Mouse (Mus musculus): ENCODE results near the gene Olfr381. TPM values are rescaled to one million over a fixed set of nuclear protein-coding genes. Genes with fewer than 3 reads are reported as not detected.
"Not testable (repeated sequence)": the region's sequence is repeated elsewhere in the genome, so short reads cannot be mapped to it uniquely, and the experiment has no call there.

Olfr381 gene
- polyA plus RNA-seq (2012; rRNA removed), result not detected in 2 replicates
- polyA plus RNA-seq (2014; fragmentation: Nextera tagmentation; extraction: Ambion mirVana), result not detected in 2 replicates

- TF ChIP-seq CTCF (IDR thresholded peaks at IDR 0.05; ENCODE audit: low read depth) (no peak), EP300 (IDR thresholded peaks at IDR 0.05; ENCODE audit: low read depth) (no peak)
- no peak for ATAC-seq (ENCODE audit: insufficient read depth)
These were observed at the start of gene Olfr381 for GRCm38 (mm10) chr11:73491503-73491902. Gene Olfr381 (minus strand): TSS chr11:73491603.

GRCm38 (mm10) chr11:73528971-73529370 lies 37.6 kb upstream of the Olfr381 start:
- not testable (repeated sequence) for H3K36me3 ChIP-seq (replicated peaks; ENCODE audit: control insufficient read depth, insufficient read depth, low read depth); DNase-seq (ENCODE audit: low read depth in 3 of 3, low spot score in 3 of 3); H3K27me3 ChIP-seq (ENCODE audit: control insufficient read depth, insufficient read depth, low read length); ATAC-seq (ENCODE audit: insufficient read depth); H3K27ac ChIP-seq; H3K9ac ChIP-seq (replicated peaks); H3K4me2 ChIP-seq (ENCODE audit: low read depth); H3K9me3 ChIP-seq (ENCODE audit: control insufficient read depth, low read length); H3K4me3 ChIP-seq (ENCODE audit: insufficient read depth in 1 of 2, low read depth in 2 of 2, low read length in 2 of 2); H3K4me1 ChIP-seq (replicated peaks; ENCODE audit: control insufficient read depth in 2 of 2, insufficient read depth in 2 of 2, low read length in 1 of 2)
- WGBS (ENCODE audit: insufficient replicate concordance), result 57% methylated on average over 1 of the region's 1 CpGs

More at GRCm38 (mm10) chr11:73491503-73491902, at the start of gene Olfr381:
- Histone ChIP-seq H3K4me2 (ENCODE audit: low read depth) (no peak within 1 kb of the TSS), H3K27me3 (ENCODE audit: control insufficient read depth, insufficient read depth, low read length) (no peaks in the 10 kb centered on the region), H3K4me3 (ENCODE audit: insufficient read depth in 1 of 2, low read depth in 2 of 2, low read length in 2 of 2) (no peak within 1 kb of the TSS), H3K4me1 (replicated peaks; ENCODE audit: control insufficient read depth in 2 of 2, insufficient read depth in 2 of 2, low read length in 1 of 2) (no peaks in the 10 kb centered on the region), H3K36me3 (replicated peaks; ENCODE audit: control insufficient read depth, insufficient read depth, low read depth) (no peaks in the 10 kb centered on the region), H3K27ac (no peak within 1 kb of the TSS), H3K9me3 (ENCODE audit: control insufficient read depth, low read length) (no peaks in the 10 kb centered on the region), H3K9ac (replicated peaks) (no peak within 1 kb of the TSS)
- no peak for DNase-seq (ENCODE audit: low read depth in 3 of 3, low spot score in 3 of 3)

- H3K4me1 ChIP-seq (replicated peaks; ENCODE audit: control insufficient read depth in 2 of 2, insufficient read depth in 2 of 2, low read length in 1 of 2), result no peaks in the 10 kb centered on the region
- no peaks in the 10 kb centered on the region for H3K27me3 ChIP-seq (ENCODE audit: control insufficient read depth, insufficient read depth, low read length)
- ATAC-seq (ENCODE audit: insufficient read depth) (no peak), DNase-seq (ENCODE audit: low read depth in 3 of 3, low spot score in 3 of 3) (no peak)
- no peaks in the 10 kb centered on the region for H3K36me3 ChIP-seq (replicated peaks; ENCODE audit: control insufficient read depth, insufficient read depth, low read depth)
- no peak within 1 kb of the TSS for H3K27ac ChIP-seq
- no peaks in the 10 kb centered on the region for H3K9me3 ChIP-seq (ENCODE audit: control insufficient read depth, low read length)
- no peak within 1 kb of the TSS for H3K4me3 ChIP-seq (ENCODE audit: insufficient read depth in 1 of 2, low read depth in 2 of 2, low read length in 2 of 2)
- TF ChIP-seq CTCF (IDR thresholded peaks at IDR 0.05; ENCODE audit: low read depth) (no peak), EP300 (IDR thresholded peaks at IDR 0.05; ENCODE audit: low read depth) (no peak)
- H3K4me2 ChIP-seq (ENCODE audit: low read depth), result no peak within 1 kb of the TSS
- no peak within 1 kb of the TSS for H3K9ac ChIP-seq (replicated peaks)
These were observed 25.7 kb upstream of the Olfr381 start, which contains the start of gene Olfr382 for GRCm38 (mm10) chr11:73517097-73517496. Gene Olfr382 (minus strand): TSS chr11:73517197.

GRCm38 (mm10) chr11:73457408-73457807 lies 34.0 kb downstream of the Olfr381 start, which contains the start of gene Olfr380:
Gene Olfr380 (minus strand): TSS chr11:73457508.
- no peak within 1 kb of the TSS for H3K9ac ChIP-seq (replicated peaks)
- DNase-seq (ENCODE audit: low read depth in 3 of 3, low spot score in 3 of 3) (no peak), ATAC-seq (ENCODE audit: insufficient read depth) (no peak)
- no peak within 1 kb of the TSS for H3K4me3 ChIP-seq (ENCODE audit: insufficient read depth in 1 of 2, low read depth in 2 of 2, low read length in 2 of 2)
- H3K27me3 ChIP-seq (ENCODE audit: control insufficient read depth, insufficient read depth, low read length), result no peaks in the 10 kb centered on the region
- H3K4me2 ChIP-seq (ENCODE audit: low read depth), result no peak within 1 kb of the TSS
- 81% methylated on average over 1 of the region's 1 CpGs for WGBS (ENCODE audit: insufficient replicate concordance)
- H3K4me1 ChIP-seq (replicated peaks; ENCODE audit: control insufficient read depth in 2 of 2, insufficient read depth in 2 of 2, low read length in 1 of 2), result no peaks in the 10 kb centered on the region
- no peak for TF ChIP-seq EP300 (IDR thresholded peaks at IDR 0.05; ENCODE audit: low read depth)
- no peak for TF ChIP-seq CTCF (IDR thresholded peaks at IDR 0.05; ENCODE audit: low read depth)
- H3K27ac ChIP-seq, result no peak within 1 kb of the TSS
- H3K36me3 ChIP-seq (replicated peaks; ENCODE audit: control insufficient read depth, insufficient read depth, low read depth), result no peaks in the 10 kb centered on the region
- H3K9me3 ChIP-seq (ENCODE audit: control insufficient read depth, low read length), result no peaks in the 10 kb centered on the region

Other genes with a start within 250 kb of the Olfr381 start
- gene Trpv3, start 224.2 kb downstream of the Olfr381 start, polyA plus RNA-seq (2012; rRNA removed), result 0.01 TPM in 2 replicates
- gene Trpv3, start 224.2 kb downstream of the Olfr381 start, polyA plus RNA-seq (2014; fragmentation: Nextera tagmentation; extraction: Ambion mirVana), result 0.03 TPM in 1 of 2 replicates, not detected in the other
- gene Aspa, start 162.0 kb downstream of the Olfr381 start, polyA plus RNA-seq (2012; rRNA removed), result 1.6 and 2.2 TPM in 2 replicates
- gene Aspa, start 162.0 kb downstream of the Olfr381 start, polyA plus RNA-seq (2014; fragmentation: Nextera tagmentation; extraction: Ambion mirVana), result 2.5 and 3.2 TPM in 2 replicates
- 0.12 TPM in 2 replicates for gene Gm49340, start 161.9 kb downstream of the Olfr381 start, polyA plus RNA-seq (2012; rRNA removed)
- not detected in 2 replicates for gene Gm49340, start 161.9 kb downstream of the Olfr381 start, polyA plus RNA-seq (2014; fragmentation: Nextera tagmentation; extraction: Ambion mirVana)
- gene Spata22, start 161.9 kb downstream of the Olfr381 start, polyA plus RNA-seq (2012; rRNA removed), result 1.3 and 2.0 TPM in 2 replicates
- gene Spata22, start 161.9 kb downstream of the Olfr381 start, polyA plus RNA-seq (2014; fragmentation: Nextera tagmentation; extraction: Ambion mirVana), result 0.64 and 1.0 TPM in 2 replicates
- gene Olfr20, start 140.8 kb downstream of the Olfr381 start, polyA plus RNA-seq (2012; rRNA removed), result 0.31 and 0.47 TPM in 2 replicates
- 0.05 TPM in 1 of 2 replicates, not detected in the other for gene Olfr20, start 140.8 kb downstream of the Olfr381 start, polyA plus RNA-seq (2014; fragmentation: Nextera tagmentation; extraction: Ambion mirVana)
- not detected in 2 replicates for gene Olfr376, start 120.4 kb downstream of the Olfr381 start, polyA plus RNA-seq (2012; rRNA removed)
- not detected in 2 replicates for gene Olfr376, start 120.4 kb downstream of the Olfr381 start, polyA plus RNA-seq (2014; fragmentation: Nextera tagmentation; extraction: Ambion mirVana)
- gene Olfr1, start 92.0 kb downstream of the Olfr381 start, polyA plus RNA-seq (2012; rRNA removed), result not detected in 2 replicates
- not detected in 2 replicates for gene Olfr1, start 92.0 kb downstream of the Olfr381 start, polyA plus RNA-seq (2014; fragmentation: Nextera tagmentation; extraction: Ambion mirVana)
- not detected in 2 replicates for gene Olfr378, start 63.1 kb downstream of the Olfr381 start, polyA plus RNA-seq (2012; rRNA removed)
- not detected in 2 replicates for gene Olfr378, start 63.1 kb downstream of the Olfr381 start, polyA plus RNA-seq (2014; fragmentation: Nextera tagmentation; extraction: Ambion mirVana)
- gene Olfr380, start 34.1 kb downstream of the Olfr381 start, polyA plus RNA-seq (2012; rRNA removed), result not detected in 2 replicates
- gene Olfr380, start 34.1 kb downstream of the Olfr381 start, polyA plus RNA-seq (2014; fragmentation: Nextera tagmentation; extraction: Ambion mirVana), result not detected in 2 replicates
- gene Olfr382, start 25.6 kb upstream of the Olfr381 start, polyA plus RNA-seq (2012; rRNA removed), result not detected in 2 replicates
- gene Olfr382, start 25.6 kb upstream of the Olfr381 start, polyA plus RNA-seq (2014; fragmentation: Nextera tagmentation; extraction: Ambion mirVana), result not detected in 2 replicates
- gene Olfr385, start 101.4 kb upstream of the Olfr381 start, polyA plus RNA-seq (2012; rRNA removed), result not detected in 2 replicates
- gene Olfr385, start 101.4 kb upstream of the Olfr381 start, polyA plus RNA-seq (2014; fragmentation: Nextera tagmentation; extraction: Ambion mirVana), result not detected in 2 replicates
- not detected in 2 replicates for gene Olfr384, start 107.0 kb upstream of the Olfr381 start, polyA plus RNA-seq (2012; rRNA removed)
- gene Olfr384, start 107.0 kb upstream of the Olfr381 start, polyA plus RNA-seq (2014; fragmentation: Nextera tagmentation; extraction: Ambion mirVana), result not detected in 2 replicates
- not detected in 2 replicates for gene Zfp735, start 197.2 kb upstream of the Olfr381 start, polyA plus RNA-seq (2012; rRNA removed)
- gene Zfp735, start 197.2 kb upstream of the Olfr381 start, polyA plus RNA-seq (2014; fragmentation: Nextera tagmentation; extraction: Ambion mirVana), result not detected in 2 replicates

Data from liver, embryonic 14.5 days (tissue).